Mouse (Mus musculus) kidney, embryonic 16.5 days (tissue): ENCODE results near the gene Grin2b. TPM values are rescaled to one million over a fixed set of nuclear protein-coding genes. Genes with fewer than 3 reads are reported as not detected.
A peak's percentile ranks its signal among the peaks of the same experiment; 100 is the strongest.

ENCODE experiments used
- ATAC-seq: fragments of 200-750 bp; cut with Nextera tagmentation; 2 replicates; pipeline ENCODE4 v1.8.0; 2017; ENCODE audit warnings: moderate TSS enrichment; ENCODE audit not compliant: low FRiP score, low TSS enrichment
- H3K27ac ChIP-seq: fragments of 300-500 bp; sonication (generic); 2 replicates; pipeline ENCODE4 v1.5.1; 2014; ENCODE audit warnings: low read length
- H3K27me3 ChIP-seq: fragments of 300-500 bp; sonication (generic); 2 replicates; pipeline ENCODE4 v1.6.1; 2014; ENCODE audit warnings: low read length, control low read depth, mixed read lengths; ENCODE audit not compliant: insufficient read depth
- H3K36me3 ChIP-seq: fragments of 300-500 bp; sonication (generic); 2 replicates; pipeline ENCODE4 v1.6.1; 2014; ENCODE audit warnings: low read length, control low read depth, mixed read lengths; ENCODE audit not compliant: insufficient read depth
- H3K4me1 ChIP-seq: fragments of 300-500 bp; sonication (generic); 2 replicates; pipeline ENCODE4 v1.6.1; 2014; ENCODE audit warnings: low read length, control low read depth, mixed read lengths; ENCODE audit not compliant: insufficient read depth
- H3K4me2 ChIP-seq: fragments of 300-500 bp; sonication (generic); replicated peaks from 2 replicates; pipeline ENCODE4 v1.6.1; 2014; ENCODE audit warnings: low read depth, low read length
- H3K4me3 ChIP-seq: fragments of 300-500 bp; sonication (generic); 2 replicates; pipeline ENCODE4 v1.5.1; 2014; ENCODE audit warnings: mild to moderate bottlenecking, low read length
- H3K9ac ChIP-seq: fragments of 300-500 bp; sonication (generic); replicated peaks from 2 replicates; pipeline ENCODE4 v1.6.1; 2014; ENCODE audit warnings: low read length
- H3K9me3 ChIP-seq: fragments of 300-500 bp; sonication (generic); 2 replicates; pipeline ENCODE4 v1.6.1; 2016; ENCODE audit warnings: low read length, control low read depth
- WGBS: fragments of 180-500 bp; shearing (Covaris S2); extraction: QIAGEN DNeasy Blood & Tissue Kit; methylation state at CpG from one replicate; pipeline ENCODE4 v1.1.7; 2014; 5-methylcytosine and 5-hydroxymethylcytosine counted together
- polyA plus RNA-seq: library from polyadenylated mRNA; unstranded; fragments of >200 nt; fragmentation: Nextera tagmentation; extraction: Ambion mirVana; gene quantifications from 2 replicates; pipeline ENCODE4 v1.2.1, GENCODE M21; 2015

Gene Grin2b
- polyA plus RNA-seq: 0.34 and 0.37 TPM in 2 replicates

DNA sequence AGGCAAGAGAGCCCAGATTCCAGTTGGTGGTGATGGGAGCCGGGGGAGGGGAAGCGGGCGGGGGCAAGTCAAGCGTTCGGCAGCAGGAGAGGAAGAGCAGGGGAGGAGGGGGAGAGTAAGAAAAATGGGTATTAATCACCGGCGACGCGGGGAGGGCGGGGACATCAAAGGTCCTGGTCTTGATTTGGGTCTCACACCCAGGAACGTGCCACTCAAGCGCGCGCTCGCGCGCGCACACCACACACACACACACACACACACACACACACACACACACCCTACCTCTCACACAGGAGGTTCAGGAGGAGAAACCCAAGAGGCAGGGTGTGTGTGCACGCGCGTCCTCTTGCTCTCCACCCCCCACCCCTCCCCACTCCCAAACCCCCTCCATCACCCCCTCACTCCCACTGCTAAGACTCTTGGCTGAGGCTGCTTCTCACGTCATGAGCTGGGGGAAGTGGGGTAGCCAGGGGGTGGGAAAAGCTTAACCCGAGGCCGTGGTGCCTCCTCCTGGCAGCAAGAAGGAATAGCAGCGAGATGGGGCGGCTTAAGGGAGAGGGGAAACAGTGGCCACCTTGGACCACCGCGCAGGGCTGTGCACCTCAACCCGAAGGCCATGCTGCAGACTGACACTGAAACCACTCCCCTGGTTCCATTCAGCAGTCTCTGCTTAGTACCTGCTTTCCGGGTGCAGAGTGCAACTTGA lies at the start of gene Grin2b:
Gene Grin2b, minus strand, starts transcription at position 321 of the 706 bp plus-strand sequence.
- peak; percentile 46; the same call in 1 of the 2 replicates for ATAC-seq
- peaks cover 46% of the 10 kb centered on the region for H3K27me3 ChIP-seq
- H3K4me3 ChIP-seq: peak within 1 kb of the TSS; percentile 51
- under 1% methylated on average over 24 of the region's 30 CpGs for whole genome bisulfite sequencing
- peak within 1 kb of the TSS; percentile 89 for H3K4me2 ChIP-seq
- no peak within 1 kb of the TSS for H3K27ac ChIP-seq
- H3K4me1 ChIP-seq: peaks cover 17% of the 10 kb centered on the region
- H3K9ac ChIP-seq: no peak within 1 kb of the TSS
- H3K9me3 ChIP-seq: no peaks in the 10 kb centered on the region
- no peaks in the 10 kb centered on the region for H3K36me3 ChIP-seq

DNA sequence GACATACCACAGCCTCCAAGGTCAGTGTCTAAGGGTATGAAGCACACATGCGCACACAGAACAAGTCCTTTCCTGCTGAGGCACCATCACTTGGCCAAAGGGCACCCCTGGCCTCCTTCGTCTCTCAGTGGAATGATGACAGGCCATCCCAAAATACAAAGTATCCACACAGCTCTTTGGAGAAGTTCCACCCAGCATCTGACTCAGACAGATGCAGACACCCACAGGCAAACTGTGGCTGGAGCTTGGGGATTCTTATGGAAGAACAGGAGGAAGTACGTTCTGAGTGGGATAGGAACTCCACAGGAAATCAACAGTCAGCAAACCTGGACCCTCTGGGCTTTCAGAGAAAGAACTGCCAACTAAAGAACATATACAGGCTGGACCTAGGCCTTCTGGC lies 48.6 kb upstream of the Grin2b start:
- no peaks in the 10 kb centered on the region for H3K4me1 ChIP-seq
- WGBS: 79% methylated on average over 3 of the region's 3 CpGs
- H3K4me3 ChIP-seq: no peak overlapping the region
- no peaks in the 10 kb centered on the region for H3K36me3 ChIP-seq
- H3K9ac ChIP-seq: no peak overlapping the region
- no peak overlapping the region for H3K27ac ChIP-seq
- ATAC-seq: no peak
- H3K4me2 ChIP-seq: no peak overlapping the region
- no peaks in the 10 kb centered on the region for H3K27me3 ChIP-seq
- no peaks in the 10 kb centered on the region for H3K9me3 ChIP-seq

DNA sequence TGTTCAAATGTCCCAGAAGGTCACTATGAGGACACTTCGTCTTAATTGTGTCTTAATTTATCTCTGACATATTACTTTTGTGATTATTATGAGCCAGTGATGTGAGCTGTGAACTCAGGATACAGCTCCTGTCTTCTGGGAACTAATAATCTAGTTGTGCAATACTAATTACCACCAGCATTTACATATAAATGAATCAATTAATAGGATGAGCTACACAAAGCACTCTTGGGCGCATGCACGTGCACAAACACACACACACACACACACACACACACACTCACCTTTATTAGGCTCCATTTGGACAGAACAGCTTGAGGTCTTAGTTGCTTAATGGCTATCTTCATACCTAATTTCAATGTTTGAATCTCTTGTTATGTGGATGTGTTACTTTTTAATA lies 37.1 kb upstream of the Grin2b start:
- no peaks in the 10 kb centered on the region for H3K27me3 ChIP-seq
- H3K36me3 ChIP-seq: no peaks in the 10 kb centered on the region
- H3K27ac ChIP-seq: no peak overlapping the region
- H3K4me1 ChIP-seq: no peaks in the 10 kb centered on the region
- H3K4me2 ChIP-seq: no peak overlapping the region
- WGBS: 86% methylated on average over 3 of the region's 3 CpGs
- H3K4me3 ChIP-seq: no peak overlapping the region
- no peak for ATAC-seq
- H3K9me3 ChIP-seq: peaks cover 4% of the 10 kb centered on the region; the same call in 1 of the 2 replicates
- no peak overlapping the region for H3K9ac ChIP-seq

DNA sequence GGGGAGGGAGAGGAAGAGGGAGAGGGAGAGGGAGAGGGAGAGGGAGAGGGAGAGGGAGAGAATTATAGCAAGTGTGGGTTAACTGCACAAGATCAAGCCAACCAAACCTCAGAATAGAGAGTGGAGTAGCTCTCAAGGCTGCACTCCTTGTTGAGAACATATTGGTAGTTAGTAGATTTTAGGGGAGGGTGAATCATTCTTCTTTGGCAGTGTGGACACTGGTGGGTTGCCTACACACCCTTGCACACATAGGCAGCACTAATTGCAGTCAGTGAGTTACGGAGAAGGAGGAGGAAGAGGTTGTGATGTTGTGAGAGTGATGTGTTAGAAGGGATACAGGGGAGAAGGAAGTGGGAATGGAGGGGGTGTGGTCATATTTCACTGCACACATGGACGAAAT lies 26.5 kb upstream of the Grin2b start:
- Histone ChIP-seq H3K36me3 (no peaks in the 10 kb centered on the region), H3K4me3 (no peak overlapping the region), H3K9me3 (no peaks in the 10 kb centered on the region), H3K9ac (no peak overlapping the region), H3K4me1 (no peaks in the 10 kb centered on the region), H3K27ac (no peak overlapping the region), H3K27me3 (no peaks in the 10 kb centered on the region), H3K4me2 (no peak overlapping the region)
- 72% methylated on average over 2 of the region's 2 CpGs for WGBS
- ATAC-seq: no peak

DNA sequence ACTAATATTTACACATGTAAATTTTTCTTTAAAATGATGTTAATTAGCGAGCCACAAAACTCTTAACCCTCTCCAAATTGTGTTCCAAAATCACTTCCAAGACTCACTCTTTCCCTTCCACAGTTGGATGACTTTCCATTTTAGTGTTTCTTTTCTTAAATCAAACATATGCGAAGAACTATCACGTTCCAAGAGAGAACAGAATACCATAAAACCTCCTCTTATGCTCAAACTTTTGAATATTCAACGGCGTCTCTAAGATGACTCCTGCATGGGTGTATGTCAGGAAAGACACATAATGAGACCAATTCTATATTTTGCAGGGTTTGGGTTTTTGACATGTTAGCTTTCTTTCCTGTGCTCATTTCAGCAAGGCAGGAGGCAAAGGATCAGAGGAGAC lies 21.3 kb upstream of the Grin2b start:
- H3K36me3 ChIP-seq: no peaks in the 10 kb centered on the region
- 82% methylated on average over 5 of the region's 5 CpGs for WGBS
- ATAC-seq: no peak

DNA sequence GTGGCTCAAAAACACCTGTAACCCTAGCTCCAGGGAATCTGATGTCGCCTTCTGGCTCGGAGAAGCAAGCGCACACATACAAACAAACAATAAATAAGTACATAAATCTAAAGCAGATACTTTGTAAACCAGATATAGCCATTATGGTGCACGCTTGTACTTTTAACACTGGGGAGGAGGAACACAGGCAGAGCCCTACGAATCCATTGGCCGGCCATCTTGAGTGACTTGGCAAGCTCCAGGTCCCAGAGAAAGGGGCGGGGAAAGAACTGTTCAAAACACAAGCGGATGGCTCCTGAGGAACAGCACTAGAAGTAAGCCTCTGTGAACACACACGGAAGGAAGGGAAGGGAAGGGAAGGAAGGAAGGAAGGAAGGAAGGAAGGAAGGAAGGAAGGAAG lies 4.8 kb upstream of the Grin2b start:
- 83% methylated on average over 9 of the region's 9 CpGs for WGBS
- no peak overlapping the region for H3K27ac ChIP-seq

More for the DNA sequence above, 21.3 kb upstream of the Grin2b start:
- Histone ChIP-seq H3K4me2 (no peak overlapping the region), H3K27ac (no peak overlapping the region), H3K27me3 (no peaks in the 10 kb centered on the region), H3K4me1 (no peaks in the 10 kb centered on the region), H3K9ac (no peak overlapping the region), H3K4me3 (no peak overlapping the region), H3K9me3 (no peaks in the 10 kb centered on the region)

DNA sequence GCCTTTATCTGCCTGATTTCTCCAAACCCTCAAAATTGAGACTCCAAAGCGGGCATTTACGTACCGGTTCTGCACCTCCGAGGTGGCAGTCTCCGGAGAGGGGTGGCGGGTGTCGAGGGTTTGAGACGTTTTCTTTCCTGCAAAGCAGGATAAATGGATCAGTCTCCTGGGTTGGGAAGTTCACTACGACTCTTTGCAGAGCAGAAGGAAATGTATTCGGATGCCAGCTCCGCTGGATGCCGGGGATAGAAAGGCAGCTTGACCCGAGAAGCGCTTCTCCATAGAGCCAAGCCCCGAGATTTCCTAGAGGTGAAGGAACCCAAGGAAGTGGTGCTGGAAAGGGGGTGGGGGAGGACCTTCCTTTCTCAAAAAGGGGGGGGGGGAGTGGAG lies 515 bp downstream of the Grin2b start:
- Histone ChIP-seq H3K27me3 (peaks cover 46% of the 10 kb centered on the region), H3K4me3 (peak overlapping the region; percentile 51), H3K9ac (no peak overlapping the region), H3K4me1 (peaks cover 17% of the 10 kb centered on the region), H3K4me2 (peak overlapping the region; percentile 89), H3K9me3 (no peaks in the 10 kb centered on the region), H3K27ac (no peak overlapping the region), H3K36me3 (no peaks in the 10 kb centered on the region)
- ATAC-seq: 0 out of 2 replicates have a peak, but pooled peaks have one; percentile 39
- 0% methylated on average over 15 of the region's 15 CpGs for WGBS

More for the DNA sequence above, 4.8 kb upstream of the Grin2b start:
- Histone ChIP-seq H3K27me3 (peaks cover 5% of the 10 kb centered on the region), H3K4me2 (no peak overlapping the region), H3K4me1 (peaks cover 4% of the 10 kb centered on the region), H3K4me3 (no peak overlapping the region), H3K9me3 (no peaks in the 10 kb centered on the region), H3K9ac (no peak overlapping the region), H3K36me3 (no peaks in the 10 kb centered on the region)
- ATAC-seq: no peak

DNA sequence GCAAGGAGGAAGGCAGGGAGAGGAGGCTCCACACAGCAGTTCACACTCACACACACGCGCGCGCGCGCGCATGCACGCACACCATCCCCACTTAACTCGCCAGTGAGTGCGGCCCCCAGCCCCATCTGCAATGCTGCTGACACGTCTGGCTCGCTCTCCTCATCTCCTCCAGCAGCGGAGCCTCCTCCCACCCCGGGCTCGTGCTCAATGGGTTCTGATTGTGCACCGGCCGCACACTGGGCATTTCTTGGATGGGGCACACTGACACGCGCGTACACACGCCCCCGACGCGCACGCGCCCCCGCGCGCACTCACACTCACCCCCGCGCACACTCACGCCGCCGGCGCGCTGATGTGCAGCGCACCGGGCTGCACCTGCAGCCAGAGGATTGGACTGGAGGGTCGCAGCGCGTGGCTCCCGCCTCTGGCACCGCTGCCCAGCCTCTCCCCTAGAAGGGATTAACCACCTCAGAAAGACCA lies 1.1 kb downstream of the Grin2b start:
- peaks cover 17% of the 10 kb centered on the region for H3K4me1 ChIP-seq
- H3K36me3 ChIP-seq: no peaks in the 10 kb centered on the region
- peaks cover 46% of the 10 kb centered on the region for H3K27me3 ChIP-seq
- under 1% methylated on average over 40 of the region's 43 CpGs for WGBS
- no peak for ATAC-seq
- H3K9me3 ChIP-seq: no peaks in the 10 kb centered on the region
- H3K9ac ChIP-seq: no peak overlapping the region
- peak overlapping the region; percentile 89 for H3K4me2 ChIP-seq
- H3K4me3 ChIP-seq: peak overlapping the region; percentile 51
- H3K27ac ChIP-seq: no peak overlapping the region

GRCm38 (mm10) chr6:136171343-136171742 lies 2.0 kb downstream of the Grin2b start:
- no peaks in the 10 kb centered on the region for H3K9me3 ChIP-seq
- no peak for ATAC-seq
- peaks cover 46% of the 10 kb centered on the region for H3K27me3 ChIP-seq
- H3K4me1 ChIP-seq: peaks cover 17% of the 10 kb centered on the region
- no peak overlapping the region for H3K27ac ChIP-seq
- H3K9ac ChIP-seq: no peak overlapping the region
- H3K4me3 ChIP-seq: peak overlapping the region; percentile 51; the same call in 1 of the 2 replicates
- H3K4me2 ChIP-seq: 0 out of 2 replicates have a peak overlapping the region, but pooled peaks have one; percentile 89
- no peaks in the 10 kb centered on the region for H3K36me3 ChIP-seq
- WGBS: 20% methylated on average over 7 of the region's 7 CpGs

- Histone ChIP-seq H3K4me2 (no peak overlapping the region), H3K9ac (no peak overlapping the region), H3K27ac (no peak overlapping the region), H3K27me3 (peaks cover 46% of the 10 kb centered on the region), H3K4me1 (peaks cover 17% of the 10 kb centered on the region), H3K4me3 (no peak overlapping the region), H3K9me3 (no peaks in the 10 kb centered on the region), H3K36me3 (no peaks in the 10 kb centered on the region)
- no peak for ATAC-seq
- WGBS: 82% methylated on average over 5 of the region's 5 CpGs
Observed at GRCm38 (mm10) chr6:136170381-136170780, 2.9 kb downstream of the Grin2b start.
